Mouse (Mus musculus): ENCODE measurements around the gene Phyhd1. TPM values are rescaled to one million over a fixed set of nuclear protein-coding genes. Genes with fewer than 3 reads are reported as not detected.

Gene Phyhd1
- polyA plus RNA-seq, 1 experiment from 2014 or later, result 7.3 TPM

GRCm38 (mm10) chr2:30238906-30239465, 27.0 kb upstream of the Phyhd1 start:
- 58% methylated on average over 3 of the region's 3 CpGs for WGBS

DNA sequence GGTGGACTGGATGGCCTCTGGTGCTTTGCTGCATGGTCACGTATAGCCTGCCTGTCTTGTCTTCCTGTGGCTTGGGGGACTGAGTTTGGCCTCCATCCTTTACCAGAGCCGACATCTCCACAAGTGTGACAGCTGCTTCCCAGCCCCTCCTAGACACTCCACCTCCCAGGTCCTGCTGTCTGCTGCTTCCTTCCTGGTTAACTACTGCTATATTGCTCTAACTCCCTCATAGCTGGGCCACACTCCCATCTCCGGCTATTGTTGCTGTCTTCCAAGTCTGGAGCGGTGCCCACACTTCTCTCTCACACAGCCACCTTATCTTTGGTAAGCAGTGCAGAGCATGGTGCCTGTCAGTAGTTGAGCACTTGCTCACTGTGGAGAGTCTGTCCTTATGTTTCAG, 26.2 kb upstream of the Phyhd1 start:
- Histone ChIP-seq H3K27me3 (ENCODE audit: insufficient read depth, low read length) (no peaks in the 10 kb centered on the region), H3K9me3 (ENCODE audit: low read depth, low read length) (no peaks in the 10 kb centered on the region), H3K9ac (peak overlapping the region; percentile 72; the same call in 1 of the 2 replicates), H3K4me3 (ENCODE audit: low read depth, low read length) (no peak overlapping the region; the same call in 1 of the 2 replicates), H3K4me2 (peak overlapping the region; percentile 88; the same call in 1 of the 2 replicates), H3K4me1 (ENCODE audit: insufficient read depth) (peaks cover 14% of the 10 kb centered on the region), H3K27ac (ENCODE audit: low read depth) (no peak overlapping the region; the same call in 1 of the 2 replicates), H3K36me3 (ENCODE audit: insufficient read depth) (peaks cover 44% of the 10 kb centered on the region)
- 64% methylated on average over 4 of the region's 4 CpGs for WGBS
- no peak for TF ChIP-seq CTCF (IDR thresholded peaks at IDR 0.05; ENCODE audit: low read depth)
- DNase-seq, result peak; percentile 56
- no peak for ATAC-seq (ENCODE audit: insufficient read depth)

More at GRCm38 (mm10) chr2:30238906-30239465, 27.0 kb upstream of the Phyhd1 start:
- Histone ChIP-seq H3K4me2 (peak overlapping the region; percentile 88), H3K27me3 (ENCODE audit: insufficient read depth, low read length) (no peaks in the 10 kb centered on the region), H3K9me3 (ENCODE audit: low read depth, low read length) (no peaks in the 10 kb centered on the region), H3K4me3 (ENCODE audit: low read depth, low read length) (peak overlapping the region; percentile 90), H3K36me3 (ENCODE audit: insufficient read depth) (peaks cover 37% of the 10 kb centered on the region), H3K4me1 (ENCODE audit: insufficient read depth) (peaks cover 14% of the 10 kb centered on the region), H3K27ac (ENCODE audit: low read depth) (peak overlapping the region; percentile 18; the same call in 1 of the 2 replicates), H3K9ac (peak overlapping the region; percentile 72)
- no peak for ATAC-seq (ENCODE audit: insufficient read depth)
- DNase-seq, result no peak
- no peak for TF ChIP-seq CTCF (IDR thresholded peaks at IDR 0.05; ENCODE audit: low read depth)

DNA sequence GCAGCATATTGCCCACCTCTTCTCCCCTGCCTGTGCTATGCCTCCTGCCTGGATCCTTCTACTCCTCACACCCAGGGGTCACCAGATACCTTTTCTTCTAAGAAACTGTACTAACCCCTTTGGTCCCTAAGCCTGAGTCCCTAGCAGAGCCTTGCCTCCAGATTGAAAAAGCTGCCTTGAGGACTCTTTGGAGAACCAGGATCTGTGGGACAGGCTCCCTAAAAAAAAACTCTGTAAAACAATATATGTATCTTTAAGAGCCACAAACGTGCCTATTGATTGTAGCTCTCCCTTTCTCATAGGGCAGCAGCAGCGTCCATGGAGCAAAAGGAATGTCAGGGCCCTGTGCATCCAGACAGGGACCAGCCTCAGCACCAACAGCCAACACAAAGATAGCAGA, 25.7 kb upstream of the Phyhd1 start, which contains the start of gene Gm28035:
Gm28035 (plus strand) TSS at position 301 of the 400 bp plus-strand sequence.
- Histone ChIP-seq H3K36me3 (ENCODE audit: insufficient read depth) (peaks cover 46% of the 10 kb centered on the region), H3K4me1 (ENCODE audit: insufficient read depth) (peaks cover 14% of the 10 kb centered on the region), H3K9me3 (ENCODE audit: low read depth, low read length) (no peaks in the 10 kb centered on the region), H3K27ac (ENCODE audit: low read depth) (peak within 1 kb of the TSS; percentile 32; the same call in 1 of the 2 replicates), H3K4me2 (peak within 1 kb of the TSS; percentile 88), H3K27me3 (ENCODE audit: insufficient read depth, low read length) (no peaks in the 10 kb centered on the region), H3K9ac (peak within 1 kb of the TSS; percentile 72; the same call in 1 of the 2 replicates), H3K4me3 (ENCODE audit: low read depth, low read length) (peak within 1 kb of the TSS; percentile 90; the same call in 1 of the 2 replicates)
- ATAC-seq (ENCODE audit: insufficient read depth) (no peak), DNase-seq (no peak)
- 77% methylated on average over 2 of the region's 2 CpGs for WGBS
- no peak for TF ChIP-seq CTCF (IDR thresholded peaks at IDR 0.05; ENCODE audit: low read depth)

GRCm38 (mm10) chr2:30242509-30242908, 23.5 kb upstream of the Phyhd1 start:
- ATAC-seq (ENCODE audit: insufficient read depth), result peak; percentile 18; the same call in 1 of the 2 replicates
- Histone ChIP-seq H3K36me3 (ENCODE audit: insufficient read depth) (peaks cover 59% of the 10 kb centered on the region), H3K27me3 (ENCODE audit: insufficient read depth, low read length) (no peaks in the 10 kb centered on the region), H3K4me1 (ENCODE audit: insufficient read depth) (peaks cover 11% of the 10 kb centered on the region), H3K4me3 (ENCODE audit: low read depth, low read length) (no peak overlapping the region), H3K27ac (ENCODE audit: low read depth) (0 out of 2 replicates have a peak overlapping the region, but pooled peaks have one; percentile 15), H3K9me3 (ENCODE audit: low read depth, low read length) (no peaks in the 10 kb centered on the region), H3K4me2 (no peak overlapping the region), H3K9ac (no peak overlapping the region)
- 46% methylated on average over 4 of the region's 4 CpGs for WGBS
- TF ChIP-seq CTCF (IDR thresholded peaks at IDR 0.05; ENCODE audit: low read depth), result no peak
- DNase-seq, result peak; percentile 70

DNA sequence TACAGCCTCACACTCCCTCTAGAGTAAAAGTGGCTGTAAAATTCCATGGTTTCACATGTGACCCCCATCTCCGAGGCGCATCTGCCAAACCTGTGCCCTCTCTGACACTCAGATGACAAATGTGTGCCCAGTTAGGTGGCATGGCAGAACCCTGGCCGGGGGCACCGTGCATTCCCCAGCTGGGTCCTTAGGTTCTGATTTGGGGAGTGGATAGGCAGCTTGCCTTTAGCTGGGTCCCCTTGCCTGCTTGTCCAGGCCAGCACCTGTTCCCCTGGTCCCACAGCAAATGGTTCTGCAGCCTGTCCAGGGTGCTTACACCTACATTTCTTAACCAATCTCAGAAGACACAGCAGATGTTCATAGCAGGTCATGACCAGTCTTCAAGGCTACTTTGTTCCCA, 22.6 kb upstream of the Phyhd1 start:
- no peak overlapping the region for H3K9ac ChIP-seq
- ATAC-seq (ENCODE audit: insufficient read depth), result no peak

DNA sequence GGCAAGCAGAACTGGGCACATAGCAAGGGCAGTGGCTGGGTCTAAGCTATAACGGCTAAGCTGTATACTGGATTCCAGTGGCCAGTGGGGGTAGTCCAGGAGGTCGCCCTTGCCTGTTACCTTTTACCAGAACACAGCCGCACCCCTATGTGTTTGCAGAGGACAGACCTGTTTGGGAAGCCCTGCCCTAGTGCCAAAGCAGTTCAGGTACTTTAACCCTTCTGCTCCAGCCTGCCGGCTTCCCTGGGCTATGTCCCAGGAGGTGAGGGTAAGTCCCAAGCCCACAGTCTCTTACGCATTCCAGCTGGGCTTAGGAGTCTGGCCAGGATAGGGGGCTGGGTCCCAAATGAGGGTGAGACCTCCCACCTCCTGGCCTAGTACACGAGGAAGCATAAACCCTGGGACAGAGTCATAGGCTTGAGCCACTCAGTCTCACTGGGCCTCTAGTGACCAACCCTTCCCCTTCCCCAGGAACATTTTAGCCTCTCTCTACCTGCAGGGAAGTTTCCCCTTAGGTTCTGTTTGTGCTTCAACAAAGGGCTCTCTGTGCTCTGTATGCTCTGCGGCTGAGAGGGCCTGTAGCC, 21.3 kb upstream of the Phyhd1 start:
- TF ChIP-seq CTCF (IDR thresholded peaks at IDR 0.05; ENCODE audit: low read depth), result no peak
- ATAC-seq (ENCODE audit: insufficient read depth), result no peak

More for the DNA sequence above, 22.6 kb upstream of the Phyhd1 start:
- Histone ChIP-seq H3K9me3 (ENCODE audit: low read depth, low read length) (no peaks in the 10 kb centered on the region), H3K27ac (ENCODE audit: low read depth) (no peak overlapping the region; the same call in 1 of the 2 replicates), H3K4me1 (ENCODE audit: insufficient read depth) (peaks cover 11% of the 10 kb centered on the region), H3K4me2 (no peak overlapping the region), H3K27me3 (ENCODE audit: insufficient read depth, low read length) (no peaks in the 10 kb centered on the region), H3K36me3 (ENCODE audit: insufficient read depth) (peaks cover 67% of the 10 kb centered on the region), H3K4me3 (ENCODE audit: low read depth, low read length) (no peak overlapping the region)
- DNase-seq, result no peak
- no peak for TF ChIP-seq CTCF (IDR thresholded peaks at IDR 0.05; ENCODE audit: low read depth)
- WGBS, result 87% methylated on average over 4 of the region's 4 CpGs

DNA sequence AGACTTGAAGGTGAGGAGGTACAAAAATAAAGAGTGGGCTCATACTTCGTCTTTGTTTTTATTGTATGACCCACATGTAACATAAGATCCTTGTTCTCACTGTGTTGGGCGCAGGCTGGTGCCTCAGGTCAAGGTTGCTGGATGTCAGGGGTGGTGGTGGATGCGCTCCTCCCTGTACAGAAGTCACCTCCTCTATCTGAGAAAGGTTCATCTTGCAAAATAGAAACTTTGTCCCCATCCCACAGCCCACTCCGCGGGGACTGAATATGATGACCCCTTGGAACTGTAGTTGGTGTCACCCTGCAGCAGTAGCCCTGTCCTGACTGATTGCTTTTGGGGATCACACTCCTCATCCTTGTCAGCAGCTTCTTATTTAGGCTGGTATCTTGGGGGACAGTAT, 19.0 kb upstream of the Phyhd1 start:
- no peak overlapping the region for H3K9ac ChIP-seq
- no peak for DNase-seq
- no peak for ATAC-seq (ENCODE audit: insufficient read depth)
- H3K9me3 ChIP-seq (ENCODE audit: low read depth, low read length), result no peaks in the 10 kb centered on the region
- TF ChIP-seq CTCF (IDR thresholded peaks at IDR 0.05; ENCODE audit: low read depth), result no peak
- peaks cover 78% of the 10 kb centered on the region for H3K36me3 ChIP-seq (ENCODE audit: insufficient read depth)
- 87% methylated on average over 5 of the region's 5 CpGs for WGBS
- H3K27me3 ChIP-seq (ENCODE audit: insufficient read depth, low read length), result no peaks in the 10 kb centered on the region
- no peak overlapping the region for H3K4me2 ChIP-seq
- no peaks in the 10 kb centered on the region for H3K4me1 ChIP-seq (ENCODE audit: insufficient read depth)
- H3K27ac ChIP-seq (ENCODE audit: low read depth), result no peak overlapping the region
- H3K4me3 ChIP-seq (ENCODE audit: low read depth, low read length), result no peak overlapping the region

More for the DNA sequence above, 21.3 kb upstream of the Phyhd1 start:
- no peaks in the 10 kb centered on the region for H3K9me3 ChIP-seq (ENCODE audit: low read depth, low read length)
- H3K4me1 ChIP-seq (ENCODE audit: insufficient read depth), result no peaks in the 10 kb centered on the region; the same call in 1 of the 2 replicates
- H3K4me3 ChIP-seq (ENCODE audit: low read depth, low read length), result no peak overlapping the region
- H3K36me3 ChIP-seq (ENCODE audit: insufficient read depth), result peaks cover 79% of the 10 kb centered on the region
- H3K9ac ChIP-seq, result no peak overlapping the region
- no peaks in the 10 kb centered on the region for H3K27me3 ChIP-seq (ENCODE audit: insufficient read depth, low read length)
- H3K27ac ChIP-seq (ENCODE audit: low read depth), result peak overlapping the region; percentile 60
- 56% methylated on average over 7 of the region's 7 CpGs for WGBS
- DNase-seq, result no peak
- H3K4me2 ChIP-seq, result no peak overlapping the region

All from lung, embryonic 14.5 days (tissue).